Mouse (Mus musculus) retina, postnatal 1 day (tissue): Measurements from ENCODE around the gene Map4k5.
A peak's percentile ranks its signal among the peaks of the same experiment; 100 is the strongest.

Source experiments
- DNase-seq: peaks from one replicate; pipeline ENCODE4 v3.0.0-alpha.2; 2012

Gene Map4k5

GRCm38 (mm10) chr12:69783247-69784025 lies 109.6 kb downstream of the Map4k5 start:
- DNase-seq = no peak

DNA sequence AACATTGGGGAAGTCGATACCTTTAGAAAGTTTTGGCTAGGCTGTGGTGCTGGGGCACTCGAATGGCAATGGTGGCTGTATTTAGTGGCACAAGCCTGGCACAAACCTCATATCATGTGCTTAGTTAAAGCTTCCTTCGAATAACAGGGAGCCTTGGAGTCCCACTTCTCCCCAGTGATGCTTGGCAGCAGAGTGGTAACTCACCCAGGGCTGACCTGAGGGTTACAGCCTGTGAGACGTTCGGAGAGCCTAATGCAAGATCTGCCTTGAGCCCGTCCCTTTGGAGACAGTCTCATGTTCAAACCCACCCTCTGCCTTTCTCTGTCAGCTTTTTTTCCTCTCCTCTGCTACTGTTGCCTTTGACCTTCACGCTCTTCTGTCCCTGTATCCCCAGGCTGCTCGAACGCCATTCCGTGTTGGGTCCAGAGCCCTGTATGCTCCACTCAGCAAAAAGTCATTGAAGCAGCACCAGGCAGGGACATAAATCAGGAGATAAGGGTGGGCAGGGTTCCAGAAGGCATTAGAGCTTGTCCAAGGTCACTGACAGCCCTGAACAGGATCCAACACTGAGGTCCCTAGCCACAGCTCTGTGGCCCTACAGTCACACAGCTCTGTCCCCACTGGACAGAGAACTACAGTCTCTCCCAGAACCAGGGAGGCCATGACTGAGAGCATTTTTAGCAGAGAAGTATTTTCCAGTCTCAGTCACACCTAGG lies 110.9 kb downstream of the Map4k5 start:
- DNase-seq = no peak

DNA sequence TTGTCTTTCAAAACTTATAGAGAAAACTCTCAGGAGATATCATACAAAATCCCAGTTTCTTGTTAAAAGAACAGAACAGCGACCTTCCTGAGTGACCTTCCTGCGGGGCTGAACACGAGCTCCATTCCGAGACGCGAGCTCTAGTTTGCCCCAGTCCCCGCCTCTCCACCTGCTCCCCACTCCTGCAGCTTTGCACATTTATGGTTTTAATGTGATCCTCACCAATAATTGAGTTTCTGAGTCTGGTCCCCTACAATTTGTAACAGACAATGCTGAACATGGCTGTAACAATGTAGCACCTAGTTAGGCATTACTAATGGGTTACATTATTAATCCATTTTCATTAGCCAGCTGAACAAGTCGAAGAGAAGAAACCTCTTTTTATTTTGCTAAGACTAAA lies 111.5 kb downstream of the Map4k5 start:
- no peak for DNase-seq

DNA sequence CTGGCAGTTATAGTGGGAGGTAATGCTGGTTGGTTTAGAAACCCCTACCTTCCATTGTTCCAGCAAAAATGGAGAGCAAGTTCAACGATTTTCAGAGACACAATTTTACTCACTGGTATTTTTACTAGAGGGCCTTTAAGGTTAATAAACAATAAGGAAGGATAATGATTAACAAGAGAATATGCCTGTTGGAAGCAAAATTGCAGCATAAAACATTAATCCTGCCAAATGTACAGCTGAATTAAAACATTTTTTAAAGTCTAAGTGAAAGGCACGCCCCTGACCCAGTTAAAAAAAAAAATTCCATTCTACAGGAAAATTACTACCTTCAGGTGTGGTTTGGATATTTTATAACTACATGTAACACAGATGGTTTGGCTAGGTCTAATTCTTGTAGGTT lies 115.0 kb downstream of the Map4k5 start:
- DNase-seq = no peak

DNA sequence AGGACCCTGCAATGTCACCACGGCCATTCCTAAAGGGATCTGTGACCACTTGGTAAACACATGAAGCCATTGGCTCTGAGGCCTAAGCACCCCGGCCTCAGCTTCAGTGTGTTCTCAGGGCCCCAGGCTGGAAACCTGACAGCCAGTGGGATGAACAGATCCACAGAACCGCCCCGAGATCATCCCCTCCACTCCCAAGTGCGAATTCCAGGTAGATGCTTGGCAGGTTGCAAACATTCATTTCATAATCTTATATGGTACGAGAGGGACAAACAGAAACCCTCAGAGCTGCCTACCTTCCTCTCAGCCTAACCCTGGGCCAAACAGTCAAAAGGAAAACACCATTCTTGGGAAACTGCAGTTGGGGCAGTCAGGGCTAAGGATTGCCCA lies 115.7 kb downstream of the Map4k5 start:
- no peak for DNase-seq

- DNase-seq = no peak
These were observed 116.2 kb downstream of the Map4k5 start for GRCm38 (mm10) chr12:69776607-69777340.

- DNase-seq = no peak
These were observed 124.2 kb downstream of the Map4k5 start for GRCm38 (mm10) chr12:69768841-69769240.

DNA sequence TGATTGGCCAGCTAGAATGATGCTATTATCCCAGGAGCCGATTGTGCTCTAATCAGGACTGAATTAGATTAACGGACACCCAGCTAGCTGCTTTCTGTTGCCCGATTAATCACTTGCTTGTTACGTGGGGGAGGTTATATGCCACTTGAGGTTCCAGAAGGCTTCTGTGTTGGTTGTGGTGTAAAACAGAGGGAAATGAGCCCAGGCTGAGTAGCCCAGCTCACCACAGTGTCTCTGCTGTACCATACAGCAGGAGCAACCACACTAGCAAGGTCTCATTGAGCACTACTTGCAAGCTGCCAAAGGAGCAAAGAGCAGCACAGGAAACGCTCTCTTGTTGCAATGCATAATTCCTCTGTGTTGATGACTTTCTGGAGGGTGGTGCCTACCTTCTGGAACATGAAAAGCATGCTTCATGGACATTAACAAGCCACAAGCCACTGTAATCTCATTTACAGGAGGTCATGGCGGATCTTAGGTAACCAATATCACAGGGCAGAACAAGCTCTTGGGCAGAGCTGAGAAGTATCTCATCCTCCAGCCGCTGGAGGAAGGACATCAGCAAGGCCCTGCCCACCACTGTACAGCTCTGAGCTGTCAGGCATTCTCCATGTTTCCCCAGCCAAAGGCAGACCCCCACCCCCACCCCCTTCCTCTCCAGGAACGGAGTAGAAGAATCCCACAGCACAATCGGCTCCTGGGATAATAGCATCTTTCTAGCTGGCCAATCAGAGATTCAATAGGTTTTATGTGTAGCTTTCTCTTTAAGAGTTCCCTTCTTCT lies 125.3 kb downstream of the Map4k5 start:
- peak; percentile 49 for DNase-seq

DNA sequence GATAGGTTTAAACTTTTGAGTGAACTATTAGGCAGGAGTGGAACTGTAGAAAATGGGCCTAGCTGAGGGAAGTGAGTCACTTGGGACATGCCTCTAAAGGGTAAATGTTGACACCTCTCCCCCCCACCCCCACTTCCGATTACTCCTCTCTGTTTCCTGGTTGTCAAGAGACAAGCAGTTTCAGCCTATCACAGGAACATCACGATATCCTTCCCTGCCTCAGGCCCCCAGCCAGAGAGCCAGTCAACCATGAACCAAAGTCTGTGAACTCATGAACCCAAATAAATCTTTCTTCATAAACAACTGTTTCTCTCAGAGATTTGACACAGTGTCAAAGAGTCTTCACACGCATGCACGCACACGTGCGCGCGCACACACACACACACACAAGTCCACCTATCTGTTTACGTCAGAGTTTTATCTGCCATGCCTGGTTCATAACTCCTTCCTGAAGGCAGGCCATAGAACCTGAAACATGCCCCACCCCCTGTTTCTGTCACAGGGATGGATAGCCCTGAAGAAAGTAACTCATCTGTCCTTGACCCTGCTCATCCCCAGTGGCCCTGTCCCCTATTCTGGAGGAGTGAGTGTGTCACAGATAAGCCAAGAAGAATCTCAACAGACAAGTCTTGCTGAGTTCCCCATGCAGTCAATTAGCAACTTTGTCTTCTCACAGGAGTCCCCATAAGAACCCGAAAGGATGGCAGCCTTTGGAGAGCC lies 126.7 kb downstream of the Map4k5 start:
- peak; percentile 50 for DNase-seq

GRCm38 (mm10) chr12:69765543-69765942 lies 127.5 kb downstream of the Map4k5 start:
- DNase-seq = peak; percentile 65

DNA sequence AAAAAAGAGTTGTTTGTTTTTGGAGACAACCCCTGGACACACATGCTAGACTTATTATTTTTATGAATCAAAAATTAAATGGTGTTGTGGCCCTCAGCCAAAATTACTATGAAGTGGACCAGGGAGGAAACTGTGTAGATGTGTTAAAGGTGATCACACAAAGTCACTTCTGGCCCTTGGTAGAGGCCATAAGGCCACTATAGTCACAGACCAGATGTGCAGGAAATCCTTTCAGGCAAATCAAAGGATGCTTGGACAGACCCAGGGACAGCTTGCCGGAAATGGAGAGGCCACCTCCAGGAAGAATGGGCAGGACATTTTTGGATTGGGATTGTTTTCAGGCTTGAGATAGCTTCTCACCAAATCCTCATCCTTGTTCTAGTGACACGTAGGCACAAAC lies 131.4 kb downstream of the Map4k5 start:
- DNase-seq = no peak

- no peak for DNase-seq
These were observed 132.1 kb downstream of the Map4k5 start for GRCm38 (mm10) chr12:69760743-69761406.

DNA sequence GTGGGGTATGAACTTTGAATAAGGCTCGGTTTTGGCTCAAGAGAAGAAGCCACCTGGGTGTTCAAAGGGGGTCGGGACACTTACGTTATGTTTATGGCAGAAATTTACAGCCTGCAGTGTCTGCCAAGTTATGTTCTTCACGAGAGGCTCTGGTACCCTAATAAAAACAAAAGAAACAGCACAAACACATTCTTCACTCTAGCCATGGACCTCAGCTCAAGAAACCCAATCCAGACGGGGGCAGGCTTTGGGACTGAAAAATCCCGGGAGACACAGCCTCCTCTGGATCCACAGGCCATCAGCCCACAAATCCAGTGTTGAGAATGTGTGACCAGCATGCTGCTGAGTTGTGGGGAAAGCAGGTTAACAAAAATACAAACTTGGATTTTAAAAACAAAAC lies 133.0 kb downstream of the Map4k5 start:
- DNase-seq = no peak

GRCm38 (mm10) chr12:69759267-69759885 lies 133.6 kb downstream of the Map4k5 start:
- DNase-seq = no peak

- peak; percentile 51 for DNase-seq
These were observed 134.5 kb downstream of the Map4k5 start for GRCm38 (mm10) chr12:69758221-69759185.

DNA sequence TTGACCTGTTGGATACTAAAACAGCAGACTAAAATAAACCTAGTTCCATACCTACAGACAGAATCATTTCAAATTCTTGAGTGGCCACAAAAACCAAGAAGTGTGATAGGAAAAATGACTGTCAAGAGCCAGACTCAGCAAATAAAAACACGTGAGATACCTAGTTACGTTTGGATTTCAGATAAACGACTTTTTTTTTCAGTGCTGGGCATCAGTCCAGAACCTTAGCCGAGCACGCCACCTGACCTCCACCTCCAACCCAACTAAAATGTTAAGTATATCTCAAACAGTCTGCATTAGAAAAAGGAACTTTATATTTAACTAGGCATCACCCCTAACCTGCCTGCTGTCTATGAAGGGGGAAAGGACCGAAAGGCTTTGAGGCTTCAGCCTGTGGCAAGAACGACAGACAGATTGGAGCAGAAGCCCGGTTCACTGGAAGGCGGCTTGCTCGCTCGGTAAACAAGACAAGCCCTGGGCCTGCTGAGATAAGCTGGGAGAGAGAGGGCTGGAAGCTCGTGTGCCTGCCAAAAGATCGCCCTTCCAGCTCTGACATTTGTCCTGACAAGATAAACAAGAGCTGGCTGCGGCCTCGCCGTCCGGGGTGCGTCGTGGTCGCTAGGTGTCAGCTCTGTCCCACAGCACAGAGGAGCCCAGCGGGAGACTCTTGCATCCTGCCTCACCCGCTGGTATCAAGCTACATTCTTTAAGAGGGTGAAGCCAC lies 135.4 kb downstream of the Map4k5 start:
- peak; percentile 82 for DNase-seq

DNA sequence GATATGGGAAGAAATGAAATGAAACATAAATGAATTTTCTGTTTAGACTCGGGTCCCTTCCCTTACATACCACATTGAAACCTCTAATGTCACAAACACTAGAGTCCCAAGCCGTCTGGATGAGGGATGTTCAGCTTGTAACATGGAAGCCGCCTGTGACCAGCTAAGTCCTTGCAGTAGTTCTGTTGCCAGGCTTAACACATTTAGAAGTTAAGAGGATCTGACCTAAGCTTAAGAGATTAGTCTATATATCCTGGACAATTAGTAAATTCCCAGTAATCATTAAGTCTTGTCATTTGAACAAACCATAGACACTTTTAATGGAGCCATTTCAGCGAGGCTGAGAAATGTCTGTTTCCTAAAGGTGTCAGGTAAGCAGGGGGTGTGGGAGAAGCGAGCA lies 137.0 kb downstream of the Map4k5 start:
- DNase-seq = peak; percentile 73

GRCm38 (mm10) chr12:69753936-69754335 lies 139.1 kb downstream of the Map4k5 start:
- no peak for DNase-seq
